Mouse (Mus musculus): ENCODE measurements around the gene Flnb. TPM values are rescaled to one million over a fixed set of nuclear protein-coding genes. Genes with fewer than 3 reads are reported as not detected.
A peak's percentile ranks its signal among the peaks of the same experiment; 100 is the strongest.

Gene Flnb
- total RNA-seq, 2 experiments from 2014 or later = 5.1 to 6.3 TPM

DNA sequence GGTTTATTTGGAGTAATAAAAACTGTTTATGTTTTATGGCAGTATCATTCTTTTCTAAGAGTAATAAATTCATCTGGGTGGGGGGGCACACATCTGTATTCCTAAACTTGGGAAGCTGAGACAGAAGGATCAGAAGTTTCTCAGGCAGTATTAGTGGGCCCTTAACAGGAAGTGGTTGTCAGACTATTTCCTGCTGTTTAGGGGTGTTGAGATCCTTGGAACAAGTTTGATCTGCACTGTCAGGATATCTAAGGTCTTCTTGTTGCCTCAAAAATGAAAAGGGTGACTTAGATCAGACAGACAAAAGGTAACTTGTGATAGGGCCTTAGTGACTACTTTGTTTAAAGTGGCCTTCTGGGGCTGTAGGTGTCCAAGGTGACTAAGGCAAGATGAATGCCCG, 160.4 kb downstream of the Flnb start:
- no peak for ATAC-seq (ENCODE audit: poor library complexity, severe bottlenecking)

DNA sequence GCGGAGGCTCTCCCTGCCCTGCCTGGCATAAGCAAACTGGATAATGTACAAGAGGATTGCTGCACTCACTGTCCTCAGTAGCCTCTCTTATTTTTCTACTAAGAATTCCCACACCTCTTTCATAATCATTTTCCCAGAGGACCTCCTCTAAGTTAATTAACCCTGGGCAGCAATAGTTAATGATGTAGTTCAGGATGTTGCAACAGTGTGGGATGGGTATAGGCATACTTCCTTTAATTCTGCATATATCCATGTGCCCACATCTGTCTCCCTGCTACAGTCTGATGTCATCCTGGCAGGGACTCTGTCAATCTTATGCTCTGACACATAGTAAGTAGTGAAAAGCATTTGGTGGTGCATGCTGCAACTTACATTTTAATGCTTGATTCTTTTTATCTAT, 163.5 kb downstream of the Flnb start:
- 0 out of 2 replicates have a peak, but pooled peaks have one; percentile 18 for ATAC-seq (ENCODE audit: poor library complexity, severe bottlenecking)

DNA sequence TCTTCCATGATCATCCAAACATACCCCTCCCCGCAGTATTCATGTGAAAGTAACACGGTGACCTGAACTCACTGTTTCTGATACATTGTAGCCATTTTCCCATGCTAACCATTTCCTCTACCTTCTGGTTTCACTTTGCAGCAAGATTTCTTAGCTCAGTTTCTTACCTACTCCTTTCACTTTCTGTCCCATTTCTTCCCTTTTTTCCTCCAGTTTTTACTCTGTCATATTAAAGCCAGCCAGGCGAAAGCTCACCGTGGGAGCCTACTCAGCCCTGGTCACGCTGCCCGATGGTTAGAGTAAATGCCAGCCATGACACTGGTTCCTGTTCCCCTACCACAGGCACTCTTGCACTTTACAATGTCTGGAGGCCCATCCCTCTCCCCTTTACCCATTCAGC, 169.2 kb downstream of the Flnb start:
- ATAC-seq (ENCODE audit: poor library complexity, severe bottlenecking) = peak; percentile 78

DNA sequence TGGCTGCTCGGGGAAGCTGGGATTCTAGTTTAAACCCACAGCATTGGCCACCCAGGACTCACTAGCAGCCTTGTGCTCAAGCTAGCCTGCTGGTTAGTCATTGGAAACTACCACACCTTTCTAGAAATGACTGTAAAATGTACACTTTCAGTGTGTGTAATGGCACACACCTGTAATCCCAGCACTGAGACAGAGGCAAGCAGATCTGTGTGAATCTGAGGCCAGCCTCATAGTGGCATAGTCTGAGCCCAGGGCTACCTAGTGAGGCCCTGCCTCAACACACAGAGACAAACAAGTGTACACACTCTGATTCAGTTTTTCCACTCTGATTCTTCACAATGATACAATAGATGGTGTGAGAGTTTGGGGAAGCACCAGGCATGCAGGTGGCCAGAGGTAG, 171.6 kb downstream of the Flnb start:
- no peak for ATAC-seq (ENCODE audit: poor library complexity, severe bottlenecking)

DNA sequence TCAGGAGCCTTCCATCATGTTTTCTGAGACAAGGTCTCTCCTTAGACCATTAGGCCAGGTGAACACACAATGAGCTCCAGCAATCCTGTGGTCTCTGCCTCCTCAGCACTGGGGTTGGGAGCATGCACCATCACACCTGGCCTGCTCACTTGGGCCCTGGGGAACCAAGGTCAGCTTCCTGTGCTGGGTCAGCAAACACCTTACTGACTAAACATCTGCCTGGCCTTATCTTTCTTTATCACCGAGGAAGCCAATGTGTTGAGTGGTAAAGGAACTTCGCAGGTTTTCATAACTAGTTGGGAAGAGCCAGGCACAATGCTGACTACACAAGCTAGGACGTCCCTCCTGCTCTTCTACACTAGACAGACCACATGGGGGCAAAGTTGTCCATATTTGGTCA, 172.2 kb downstream of the Flnb start:
- ATAC-seq (ENCODE audit: poor library complexity, severe bottlenecking) = no peak

DNA sequence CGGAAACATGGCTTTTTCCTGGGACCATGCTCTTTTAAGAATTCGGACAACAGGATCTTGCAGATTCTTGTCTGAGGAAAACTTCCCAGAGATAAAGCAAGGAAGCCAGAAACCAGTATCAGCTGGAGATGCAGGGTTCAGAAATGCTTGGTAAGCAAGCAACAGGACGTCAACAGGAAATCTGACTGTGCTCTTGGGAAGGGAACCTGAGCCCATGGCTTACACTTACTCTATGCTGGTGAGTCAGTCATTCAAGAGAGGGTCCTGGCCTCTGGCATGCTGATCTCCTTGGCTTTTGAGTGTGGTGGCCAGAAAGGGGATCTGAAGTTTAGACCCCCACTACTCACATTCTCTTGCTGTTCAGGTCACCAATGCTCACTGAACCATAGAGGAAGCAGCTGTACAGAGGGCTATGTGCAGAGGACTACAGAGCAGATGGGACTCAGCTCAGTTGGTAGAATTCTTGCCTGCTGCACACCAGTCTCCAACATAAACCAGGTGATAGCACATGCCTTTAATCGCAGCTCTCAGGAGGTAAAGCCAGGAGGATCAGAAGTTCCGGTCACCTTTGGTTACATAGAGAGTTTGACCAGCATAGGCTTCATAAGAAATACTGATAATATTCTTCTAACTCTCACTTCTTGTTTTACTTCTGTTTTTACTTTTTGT, 173.5 kb downstream of the Flnb start:
- ATAC-seq (ENCODE audit: poor library complexity, severe bottlenecking) = no peak

DNA sequence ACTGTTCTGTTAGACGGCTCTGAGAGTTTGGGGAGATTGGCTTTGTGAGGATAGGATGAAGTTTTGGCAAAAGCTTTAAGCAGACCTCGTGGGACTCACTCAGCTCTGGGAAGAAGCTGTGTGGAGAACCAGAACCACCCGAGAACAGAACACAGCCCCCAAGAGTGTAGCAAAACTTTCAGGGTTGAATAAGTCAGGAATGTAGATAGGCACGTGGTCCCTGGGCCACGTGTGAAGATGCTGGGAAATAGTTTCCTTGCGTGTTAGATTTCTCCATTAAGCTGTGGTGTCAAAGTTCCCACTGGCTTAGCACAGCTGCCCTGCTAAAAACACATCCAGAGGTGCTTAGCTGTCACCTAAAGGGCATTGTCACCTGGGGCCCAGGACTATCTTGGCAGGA, 174.4 kb downstream of the Flnb start:
- ATAC-seq (ENCODE audit: poor library complexity, severe bottlenecking) = no peak

DNA sequence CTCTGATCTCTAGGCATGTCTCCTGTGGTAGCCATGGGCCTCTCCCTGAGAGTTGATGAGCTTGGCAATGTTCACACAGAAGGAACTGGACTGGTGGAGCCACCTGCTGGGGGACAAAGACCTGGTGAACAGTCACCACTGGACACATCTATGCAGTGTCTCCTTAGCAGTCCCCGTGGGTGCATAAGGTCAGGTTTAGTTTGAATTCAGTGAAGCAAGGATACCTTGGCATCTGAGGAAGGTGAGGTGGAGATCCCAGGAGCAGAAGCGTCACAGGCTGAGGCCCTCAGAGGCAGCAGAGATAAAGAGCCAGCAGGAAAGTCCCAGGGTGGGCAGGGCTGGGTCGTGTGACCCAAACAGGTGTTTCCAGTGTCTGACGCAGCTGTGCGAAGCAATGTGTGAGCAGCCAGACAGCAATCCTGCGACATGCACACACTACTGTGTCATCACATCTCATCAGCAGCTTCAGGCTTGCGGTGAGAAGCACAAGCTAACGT, 176.6 kb downstream of the Flnb start, which contains the start of gene Dnase1l3:
Dnase1l3 (minus strand) TSS at position 303 of the 497 bp plus-strand sequence.
- ATAC-seq (ENCODE audit: poor library complexity, severe bottlenecking) = peak; percentile 36

DNA sequence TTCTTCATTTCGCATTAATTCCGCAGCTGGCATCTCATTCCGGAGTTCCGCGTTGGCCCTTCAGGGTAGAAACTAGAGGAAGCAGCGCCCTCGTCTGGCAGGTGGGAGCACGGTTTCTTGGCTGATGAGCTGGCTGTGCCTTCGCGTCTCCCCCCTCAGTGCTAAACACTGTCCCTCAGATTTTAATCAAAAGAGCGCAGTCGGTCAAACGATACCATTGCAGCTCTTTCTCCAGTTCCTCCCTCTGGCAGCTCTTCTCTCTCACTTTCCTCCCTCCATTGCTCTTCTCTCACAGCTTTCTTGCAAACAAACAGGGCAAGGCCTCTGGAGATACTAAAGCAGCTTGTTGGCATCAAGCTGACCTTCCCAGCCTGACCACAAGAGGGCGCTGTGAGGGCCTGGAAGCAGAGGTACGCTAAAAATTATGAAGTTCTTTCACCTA, 179.5 kb downstream of the Flnb start:
- ATAC-seq (ENCODE audit: poor library complexity, severe bottlenecking) = peak; percentile 92

DNA sequence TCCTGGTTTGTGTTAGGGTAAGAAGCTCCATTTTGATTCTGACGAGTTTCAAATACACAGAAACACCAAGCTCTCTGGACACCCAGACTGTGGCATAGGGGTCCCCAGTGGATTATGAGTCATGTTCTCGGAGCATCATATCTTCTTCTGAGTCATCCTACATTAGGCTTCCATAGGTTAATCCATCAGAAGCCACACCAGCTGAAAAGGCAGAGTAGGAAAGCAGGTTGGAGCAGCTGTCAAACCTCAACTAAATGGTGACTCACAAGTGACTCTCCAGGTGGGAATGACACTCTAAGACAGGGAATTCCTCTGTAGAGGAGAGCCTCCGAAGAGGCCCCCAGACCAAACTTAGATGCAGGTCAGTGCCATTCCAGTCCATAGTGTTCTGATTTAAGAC, 181.3 kb downstream of the Flnb start:
- ATAC-seq (ENCODE audit: poor library complexity, severe bottlenecking) = no peak

DNA sequence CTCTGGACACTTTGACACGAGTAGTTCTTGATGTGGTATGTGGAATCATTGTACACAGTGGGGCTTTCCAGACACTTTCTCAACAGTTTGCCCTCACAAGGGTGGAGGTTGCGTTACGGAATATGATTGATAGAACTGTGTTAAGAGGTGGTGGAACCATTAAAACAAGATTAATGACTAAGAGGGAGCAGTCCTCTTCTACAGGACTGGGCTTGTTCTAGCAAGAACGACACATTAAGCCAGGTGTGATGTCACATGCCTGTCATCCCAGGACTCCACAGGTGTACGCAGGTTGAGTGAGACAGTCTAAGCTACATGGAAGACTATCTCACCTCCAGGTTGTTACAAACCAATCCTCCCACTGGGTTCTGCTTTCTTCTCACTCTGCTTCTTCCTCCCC, 181.7 kb downstream of the Flnb start:
- no peak for ATAC-seq (ENCODE audit: poor library complexity, severe bottlenecking)

DNA sequence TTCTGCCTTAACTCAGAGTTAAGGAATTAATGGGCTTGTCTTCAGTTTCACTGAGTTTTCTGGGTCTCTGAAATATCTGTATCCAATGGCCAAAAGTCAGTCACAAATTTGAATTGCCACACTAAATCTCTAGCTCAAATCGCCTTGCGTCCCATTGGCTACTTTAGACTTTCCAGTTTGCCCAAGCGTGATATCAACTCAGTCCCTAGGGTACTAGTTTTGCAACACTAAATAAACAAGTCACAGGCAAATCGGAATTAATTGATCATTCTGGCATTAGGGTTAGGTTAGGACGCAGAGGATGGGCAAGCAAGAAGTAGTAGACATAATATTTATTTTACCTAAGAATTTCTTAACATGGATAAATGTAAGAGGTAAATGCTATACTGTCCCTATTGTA, 182.5 kb downstream of the Flnb start:
- no peak for ATAC-seq (ENCODE audit: poor library complexity, severe bottlenecking)

Other genes starting within 250 kb of the Flnb start
- not detected in 2 replicates for gene Gm3558, start 249.4 kb upstream of the Flnb start, total RNA-seq (2015)
- not detected in 2 replicates for gene Gm3558, start 249.4 kb upstream of the Flnb start, total RNA-seq (2017)
- not detected in 2 replicates for gene Gm10338, start 222.4 kb upstream of the Flnb start, total RNA-seq (2015)
- gene Gm10338, start 222.4 kb upstream of the Flnb start, total RNA-seq (2017) = not detected in 2 replicates
- gene Gm10128, start 174.0 kb upstream of the Flnb start, total RNA-seq (2015) = not detected in 2 replicates
- not detected in 2 replicates for gene Gm10128, start 174.0 kb upstream of the Flnb start, total RNA-seq (2017)
- gene Gm26661, start 26.4 kb upstream of the Flnb start, total RNA-seq (2015) = not detected in 2 replicates
- not detected in 2 replicates for gene Gm26661, start 26.4 kb upstream of the Flnb start, total RNA-seq (2017)
- gene Gm45521, start 139.3 kb downstream of the Flnb start, total RNA-seq (2015) = not detected in 2 replicates
- gene Gm45521, start 139.3 kb downstream of the Flnb start, total RNA-seq (2017) = not detected in 2 replicates
- gene Dnase1l3, start 176.6 kb downstream of the Flnb start, total RNA-seq (2015) = 0.02 and 0.07 TPM in 2 replicates
- not detected in 2 replicates for gene Dnase1l3, start 176.6 kb downstream of the Flnb start, total RNA-seq (2017)
- 0.80 and 1.5 TPM in 2 replicates for gene Abhd6, start 184.9 kb downstream of the Flnb start, total RNA-seq (2015)
- 0.66 TPM in 1 of 2 replicates, not detected in the other for gene Abhd6, start 184.9 kb downstream of the Flnb start, total RNA-seq (2017)